Mouse (Mus musculus): Measurements from ENCODE around the gene Etfbkmt. TPM values are rescaled to one million over a fixed set of nuclear protein-coding genes. Genes with fewer than 3 reads are reported as not detected.
"Not testable (repeated sequence)": the region's sequence is repeated elsewhere in the genome, so short reads cannot be mapped to it uniquely, and the experiment has no call there.

Etfbkmt gene
- total RNA-seq, 4 experiments from 2014 or later, result 2.0 to 4.0 (median 3.2) TPM

GRCm38 (mm10) chr6:149132311-149133077 is 7.2 kb upstream of the Etfbkmt start:
- no peak for DNase-seq (ENCODE audit: low spot score in 2 of 2)

- DNase-seq (ENCODE audit: low spot score in 2 of 2), result no peak
Measured at GRCm38 (mm10) chr6:149134391-149135150, 5.1 kb upstream of the Etfbkmt start.

GRCm38 (mm10) chr6:149135631-149136030 is 4.0 kb upstream of the Etfbkmt start:
- DNase-seq (ENCODE audit: low spot score in 2 of 2), result no peak

GRCm38 (mm10) chr6:149137936-149138335 is 1.7 kb upstream of the Etfbkmt start:
- no peak for DNase-seq (ENCODE audit: low spot score in 2 of 2)

- DNase-seq (ENCODE audit: low spot score in 2 of 2), result no peak
Measured at GRCm38 (mm10) chr6:149139011-149139410, 638 bp upstream of the Etfbkmt start.

GRCm38 (mm10) chr6:149141393-149142173 is 1.9 kb downstream of the Etfbkmt start:
- peak; percentile 56 to 57 for DNase-seq (ENCODE audit: low spot score in 2 of 2)

GRCm38 (mm10) chr6:149145143-149145542 is 5.5 kb downstream of the Etfbkmt start:
- DNase-seq (ENCODE audit: low spot score in 2 of 2), result no peak

- DNase-seq (ENCODE audit: low spot score in 2 of 2), result no peak
Measured at GRCm38 (mm10) chr6:149148436-149149229, 9.0 kb downstream of the Etfbkmt start.

- no peak for DNase-seq (ENCODE audit: low spot score in 2 of 2)
Measured at GRCm38 (mm10) chr6:149152119-149152518, 12.5 kb downstream of the Etfbkmt start.

GRCm38 (mm10) chr6:149153473-149154115 is 13.9 kb downstream of the Etfbkmt start:
- DNase-seq (ENCODE audit: low spot score in 2 of 2), result no peak

GRCm38 (mm10) chr6:149154116-149155030 is 14.7 kb downstream of the Etfbkmt start:
- DNase-seq (ENCODE audit: low spot score in 2 of 2), result no peak

GRCm38 (mm10) chr6:149155031-149155841 is 15.6 kb downstream of the Etfbkmt start:
- DNase-seq (ENCODE audit: low spot score in 2 of 2), result no peak

GRCm38 (mm10) chr6:149167038-149167437 is 27.4 kb downstream of the Etfbkmt start:
- not testable (repeated sequence) for DNase-seq (ENCODE audit: low spot score in 2 of 2)

GRCm38 (mm10) chr6:149167672-149168071 is 28.0 kb downstream of the Etfbkmt start:
- no peak for DNase-seq (ENCODE audit: low spot score in 2 of 2)

GRCm38 (mm10) chr6:149168436-149168835 is 28.8 kb downstream of the Etfbkmt start:
- no peak for DNase-seq (ENCODE audit: low spot score in 2 of 2)

GRCm38 (mm10) chr6:149169965-149170364 is 30.3 kb downstream of the Etfbkmt start:
- not testable (repeated sequence) for DNase-seq (ENCODE audit: low spot score in 2 of 2)

- DNase-seq (ENCODE audit: low spot score in 2 of 2), result no peak
Measured at GRCm38 (mm10) chr6:149173831-149174625, 34.4 kb downstream of the Etfbkmt start.
